Mouse (Mus musculus) CH12.LX (cell line): ENCODE measurements around the gene Dennd1a. TPM values are rescaled to one million over a fixed set of nuclear protein-coding genes. Genes with fewer than 3 reads are reported as not detected.

Experiments used
- DNase-seq: peaks from one replicate; pipeline ENCODE4 v3.0.0-alpha.2; 2013; ENCODE audit errors: extremely low read depth
- H3K27ac ChIP-seq: 2 replicates; pipeline ENCODE4 v1.5.1; 2012; ENCODE audit warnings: low read depth, mild to moderate bottlenecking, control low read depth, moderate library complexity; ENCODE audit not compliant: insufficient read depth
- H3K27me3 ChIP-seq: replicated peaks from 2 replicates; pipeline ENCODE3; 2012; ENCODE audit warnings: inconsistent platforms
- H3K36me3 ChIP-seq, 2 experiments: replicated peaks in 1 of 2; 2 replicates each; pipeline versions ENCODE3 to v1.6.1; 2012; ENCODE audit warnings: inconsistent platforms in 1 of 2, low read length in 1 of 2, mild to moderate bottlenecking in 1 of 2, mixed read lengths in 1 of 2, moderate library complexity in 1 of 2; ENCODE audit not compliant: control insufficient read depth in 1 of 2, insufficient read depth in 1 of 2
- H3K4me1 ChIP-seq, 2 experiments: 2 replicates each; pipeline ENCODE4 v1.6.1; 2012; ENCODE audit warnings: inconsistent platforms in 1 of 2, moderate library complexity in 1 of 2; ENCODE audit not compliant: insufficient read depth in 2 of 2, control insufficient read depth in 1 of 2
- H3K4me2 ChIP-seq: 2 replicates; pipeline ENCODE4 v1.6.1; 2012; ENCODE audit warnings: low read depth, mild to moderate bottlenecking, control low read depth; ENCODE audit not compliant: poor library complexity, insufficient read depth, severe bottlenecking
- H3K4me3 ChIP-seq, 3 experiments: fragments of 150-350 bp in 1 of 3; sonication (generic) in 1 of 3; replicated peaks in 1 of 3; 2 replicates each; pipeline versions ENCODE3 to v1.5.1; 2011 to 2012; ENCODE audit warnings: low read depth in 2 of 3, low read length in 2 of 3, mild to moderate bottlenecking in 2 of 3, moderate library complexity in 2 of 3, control low read depth in 1 of 3, improper control_type of control experiment in 1 of 3, inconsistent platforms in 1 of 3, mixed read lengths in 1 of 3; ENCODE audit not compliant: poor library complexity in 1 of 3
- H3K79me2 ChIP-seq: replicated peaks from 2 replicates; pipeline ENCODE4 v1.6.1; 2012; ENCODE audit warnings: mild to moderate bottlenecking, moderate library complexity; ENCODE audit not compliant: control insufficient read depth, poor library complexity, insufficient read depth, severe bottlenecking; ENCODE audit errors: extremely low read depth
- H3K9ac ChIP-seq: 2 replicates; pipeline ENCODE4 v1.6.1; 2012; ENCODE audit warnings: low read depth, mild to moderate bottlenecking, control low read depth, moderate library complexity; ENCODE audit not compliant: insufficient read depth
- H3K9me3 ChIP-seq: replicated peaks from 2 replicates; pipeline ENCODE3; 2012; ENCODE audit warnings: low read length, inconsistent platforms, mixed read lengths
- BHLHE40 ChIP-seq: IDR thresholded peaks from 2 replicates; pipeline ENCODE4 v1.6.1; 2011; ENCODE audit warnings: mild to moderate bottlenecking, low read depth, low read length, improper control_type of control experiment
- CHD1 ChIP-seq: IDR thresholded peaks from 2 replicates; pipeline ENCODE4 v1.6.1; 2012; ENCODE audit warnings: low read depth, low read length, improper control_type of control experiment, inconsistent platforms
- CHD2 ChIP-seq: IDR thresholded peaks from 2 replicates; pipeline ENCODE4 v1.6.1; 2011; ENCODE audit warnings: low read length, improper control_type of control experiment
- E2F4 ChIP-seq: IDR thresholded peaks from 2 replicates; pipeline ENCODE4 v1.6.1; 2011; ENCODE audit warnings: low read depth, low read length, improper control_type of control experiment; ENCODE audit not compliant: insufficient replicate concordance
- ELF1 ChIP-seq: IDR thresholded peaks from 2 replicates; pipeline ENCODE4 v1.6.1; 2014; ENCODE audit warnings: low read depth, mild to moderate bottlenecking, inconsistent platforms, low read length, improper control_type of control experiment
- ETS1 ChIP-seq: conservative IDR thresholded peaks from 2 replicates; pipeline ENCODE4 v1.6.1; 2012; ENCODE audit warnings: low read depth, mild to moderate bottlenecking, inconsistent platforms, low read length, improper control_type of control experiment, moderate library complexity
- GABPA ChIP-seq: IDR thresholded peaks from 2 replicates; pipeline ENCODE4 v1.6.1; 2012; ENCODE audit warnings: low read depth, low read length, improper control_type of control experiment, inconsistent platforms; ENCODE audit not compliant: insufficient replicate concordance
- JUND ChIP-seq: conservative IDR thresholded peaks from 2 replicates; pipeline ENCODE4 v1.6.1; 2011; ENCODE audit warnings: low read depth, low read length, improper control_type of control experiment
- MAX ChIP-seq: IDR thresholded peaks from 2 replicates; pipeline ENCODE4 v1.6.1; 2011; ENCODE audit warnings: low read length, improper control_type of control experiment
- MAZ ChIP-seq: IDR thresholded peaks from 2 replicates; pipeline ENCODE4 v1.6.1; 2012; ENCODE audit warnings: low read depth, mild to moderate bottlenecking, inconsistent platforms, low read length, improper control_type of control experiment, moderate library complexity
- MXI1 ChIP-seq: IDR thresholded peaks from 2 replicates; pipeline ENCODE4 v1.6.1; 2011; ENCODE audit warnings: mild to moderate bottlenecking, low read depth, low read length, improper control_type of control experiment
- NELFE ChIP-seq: IDR thresholded peaks from 2 replicates; pipeline ENCODE4 v1.6.1; 2011; ENCODE audit warnings: low read depth, low read length, improper control_type of control experiment
- NRF1 ChIP-seq: IDR thresholded peaks from 2 replicates; pipeline ENCODE4 v1.6.1; 2014; ENCODE audit warnings: low read depth, mild to moderate bottlenecking, inconsistent platforms, low read length, improper control_type of control experiment, moderate library complexity
- PAX5 ChIP-seq: IDR thresholded peaks from 2 replicates; pipeline ENCODE4 v1.6.1; 2012; ENCODE audit warnings: low read length, inconsistent platforms, mixed read lengths
- RCOR1 ChIP-seq: conservative IDR thresholded peaks from 2 replicates; pipeline ENCODE4 v1.6.1; 2012; ENCODE audit warnings: low read depth, mild to moderate bottlenecking, inconsistent platforms, low read length, improper control_type of control experiment
- TBP ChIP-seq: conservative IDR thresholded peaks from 2 replicates; pipeline ENCODE4 v1.6.1; 2011; ENCODE audit warnings: low read depth, low read length, improper control_type of control experiment
- ZC3H11A ChIP-seq: IDR thresholded peaks from 2 replicates; pipeline ENCODE4 v1.6.1; 2012; ENCODE audit warnings: low read depth, mild to moderate bottlenecking, inconsistent platforms, low read length, improper control_type of control experiment
- ZNF384 ChIP-seq: IDR thresholded peaks from 2 replicates; pipeline ENCODE4 v1.6.1; 2012; ENCODE audit warnings: low read depth, low read length, improper control_type of control experiment, inconsistent platforms
- dilution Hi-C: fragments of 300-500 bp; cut with MboI; formaldehyde crosslinking; loops from 2 replicates; pipeline ENCODE4 v1.14.3; 2020; ENCODE audit warnings: low sequenced_read_pairs; ENCODE audit not compliant: extremely low pct_unique_long_range_greater_than_20kb, extremely low pct_ligation_motif_present
- in situ Hi-C: fragments of 300-500 bp; cut with MboI; formaldehyde crosslinking; loops from 3 replicates; pipeline ENCODE4 v1.14.3; 2019; ENCODE audit warnings: low sequenced_read_pairs, low pct_ligation_motif_present, low pct_unique_long_range_greater_than_20kb, mixed read lengths
- polyA plus RNA-seq: library from polyadenylated mRNA; unstranded; fragments of >175 nt; gene quantifications from 2 replicates; pipeline ENCODE4 v1.2.1, GENCODE M21; 2012; ENCODE audit warnings: low read depth; ENCODE audit not compliant: insufficient read length
- total RNA-seq, 2 experiments: library from RNA; depleted of rRNA; stranded (reverse); fragments of 300-350 nt in 1 of 2; fragments of >200 nt in 1 of 2; gene quantifications; 2 replicates each; pipeline ENCODE4 v1.2.3; 2012 to 2014

The Dennd1a gene
- total and polyA plus RNA-seq, 3 experiments, result 2.7 to 7.3 (median 4.3) TPM

DNA sequence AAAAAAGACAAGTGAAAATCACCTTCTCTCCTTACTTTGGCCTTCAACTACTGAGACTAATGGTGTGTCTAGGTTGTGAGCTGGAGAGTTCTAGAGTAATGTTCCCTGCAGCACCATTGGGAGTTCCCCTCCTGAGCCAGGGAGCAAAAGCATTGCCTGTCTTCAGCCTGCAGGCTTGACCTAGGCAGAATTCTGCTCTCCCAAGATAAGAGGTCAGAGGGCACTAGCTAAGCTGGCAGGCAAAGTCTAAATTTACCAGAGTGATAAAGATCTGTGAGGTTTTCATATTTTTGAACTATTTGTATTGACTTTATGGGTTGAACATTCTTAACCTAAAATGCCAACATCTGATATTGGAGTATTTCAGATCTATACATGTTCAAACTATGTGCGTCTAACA lies 125.7 kb downstream of the Dennd1a start:
- Histone ChIP-seq H3K79me2 (no peaks in the 10 kb centered on the region), H3K9ac (no peak overlapping the region; the same call in 1 of the 2 replicates), H3K9me3 (no peaks in the 10 kb centered on the region), H3K27me3 (no peaks in the 10 kb centered on the region), H3K4me1 (peaks cover 0 to 21% of the 10 kb centered on the region in 2 experiments; a peak in 2 of 4 replicates), H3K4me3 (no peak overlapping the region), H3K27ac (no peak overlapping the region), H3K36me3 (no peaks in the 10 kb centered on the region), H3K4me2 (no peak overlapping the region)
- DNase-seq, result no peak
- in situ Hi-C loops, result loop anchor here (25.0 kb wide), 1 partner anchor 349 kb away; no protein-coding TSS in a partner anchor
- TF ChIP-seq CHD1 (no peak), E2F4 (no peak), MAZ (no peak)
- dilution Hi-C loops, result no loop called here

DNA sequence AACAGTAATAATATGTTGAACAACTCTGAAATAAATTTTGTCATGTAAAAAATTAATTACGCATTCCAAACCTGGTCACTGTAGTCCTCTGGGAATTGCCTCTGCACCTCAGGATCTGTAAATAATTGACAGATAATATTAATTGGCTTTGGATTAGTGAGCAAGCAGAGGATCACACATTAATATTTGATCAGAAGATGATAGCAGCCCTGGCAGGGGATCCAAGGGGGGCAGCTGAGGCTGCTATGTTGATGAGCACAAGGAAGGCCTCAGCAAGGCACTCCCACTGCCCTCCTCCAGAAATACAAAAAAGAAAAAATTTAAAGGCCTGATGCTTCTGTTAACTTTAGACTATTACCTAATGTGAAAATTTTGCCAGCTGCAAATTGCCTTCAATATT lies 127.5 kb downstream of the Dennd1a start:
- DNase-seq, result no peak
- in situ Hi-C loops, result loop anchor here (25.0 kb wide), 1 partner anchor 347 kb away; no protein-coding TSS in a partner anchor
- TF ChIP-seq CHD2 (no peak), MAZ (no peak), ELF1 (no peak), PAX5 (no peak), MAX (no peak), GABPA (no peak), NELFE (no peak), RCOR1 (no peak), ZNF384 (no peak), BHLHE40 (no peak), TBP (no peak), CHD1 (no peak), E2F4 (no peak), ZC3H11A (no peak), JUND (no peak), NRF1 (no peak), MXI1 (no peak), ETS1 (no peak)
- TF ChIP-seq, all 38 proteins: peak for 0
- dilution Hi-C loops, result no loop called here
- H3K4me2 ChIP-seq, result no peak overlapping the region
- no peaks in the 10 kb centered on the region for H3K27me3 ChIP-seq
- peaks cover 0 to 22% of the 10 kb centered on the region in 2 experiments; a peak in 2 of 4 replicates for H3K4me1 ChIP-seq
- H3K79me2 ChIP-seq, result no peaks in the 10 kb centered on the region
- H3K9me3 ChIP-seq, result no peaks in the 10 kb centered on the region
- H3K4me3 ChIP-seq, result no peak overlapping the region
- H3K27ac ChIP-seq, result no peak overlapping the region
- H3K36me3 ChIP-seq, result no peaks in the 10 kb centered on the region
- H3K9ac ChIP-seq, result no peak overlapping the region
